Mouse (Mus musculus) MEL (cell line): ENCODE results near the gene Usp19. TPM values are rescaled to one million over a fixed set of nuclear protein-coding genes. Genes with fewer than 3 reads are reported as not detected.

Experiments used
- DNase-seq: peaks from one replicate; pipeline ENCODE4 v3.0.0; 2011; ENCODE audit warnings: low read depth, low spot score
- H3K27ac ChIP-seq: 2 replicates; pipeline ENCODE4 v1.5.1; 2012; ENCODE audit warnings: low read depth, mild to moderate bottlenecking, control low read depth, low read length, moderate library complexity; ENCODE audit not compliant: control insufficient read depth
- H3K27me3 ChIP-seq, 2 experiments: fragments of 150-350 bp in 1 of 2; sonication (generic) in 1 of 2; 2 replicates each; pipeline ENCODE4 v1.6.1; 2012; ENCODE audit warnings: low read length in 2 of 2, mild to moderate bottlenecking in 2 of 2, improper control_type of control experiment in 1 of 2, moderate library complexity in 1 of 2; ENCODE audit not compliant: insufficient read depth in 2 of 2, control insufficient read depth in 1 of 2
- H3K36me3 ChIP-seq, 2 experiments: 2 replicates each; pipeline ENCODE4 v1.6.1; 2012 to 2014; ENCODE audit warnings: low read length in 2 of 2, improper control_type of control experiment in 1 of 2, inconsistent platforms in 1 of 2, mild to moderate bottlenecking in 1 of 2; ENCODE audit not compliant: insufficient read depth in 2 of 2, control insufficient read depth in 1 of 2
- H3K4me1 ChIP-seq, 2 experiments: fragments of 150-350 bp in 1 of 2; sonication (generic) in 1 of 2; 2 replicates each; pipeline ENCODE4 v1.6.1; 2012; ENCODE audit warnings: low read length in 2 of 2, improper control_type of control experiment in 1 of 2, mild to moderate bottlenecking in 1 of 2; ENCODE audit not compliant: insufficient read depth in 2 of 2, control insufficient read depth in 1 of 2
- H3K4me3 ChIP-seq, 2 experiments: fragments of 150-350 bp in 1 of 2; sonication (generic) in 1 of 2; 2 replicates each; pipeline ENCODE4 v1.5.1; 2012; ENCODE audit warnings: low read depth in 2 of 2, low read length in 2 of 2, mild to moderate bottlenecking in 2 of 2, moderate library complexity in 2 of 2, control low read depth in 1 of 2, improper control_type of control experiment in 1 of 2; ENCODE audit not compliant: control insufficient read depth in 1 of 2, insufficient read depth in 1 of 2
- H3K79me2 ChIP-seq: 2 replicates; pipeline ENCODE4 v1.6.1; 2012; ENCODE audit warnings: mild to moderate bottlenecking, low read length, moderate library complexity; ENCODE audit not compliant: control insufficient read depth, poor library complexity, insufficient read depth
- H3K9ac ChIP-seq: 2 replicates; pipeline ENCODE4 v1.6.1; 2012; ENCODE audit warnings: low read depth, mild to moderate bottlenecking, control low read depth, low read length, moderate library complexity; ENCODE audit not compliant: control insufficient read depth, poor library complexity, severe bottlenecking
- H3K9me3 ChIP-seq: fragments of 150-350 bp; sonication (generic); replicated peaks from 2 replicates; pipeline ENCODE4 v1.6.1; 2012; ENCODE audit warnings: mild to moderate bottlenecking, low read length, improper control_type of control experiment, moderate library complexity; ENCODE audit not compliant: insufficient read depth
- BHLHE40 ChIP-seq: IDR thresholded peaks from 2 replicates; pipeline ENCODE4 v1.6.1; 2012; ENCODE audit warnings: low read depth, mild to moderate bottlenecking, inconsistent platforms, low read length, improper control_type of control experiment, borderline replicate concordance
- CHD1 ChIP-seq: IDR thresholded peaks from 2 replicates; pipeline ENCODE4 v1.6.1; 2012; ENCODE audit warnings: low read depth, mild to moderate bottlenecking, inconsistent platforms, low read length, improper control_type of control experiment
- CHD2 ChIP-seq: IDR thresholded peaks from 2 replicates; pipeline ENCODE4 v1.6.1; 2011; ENCODE audit warnings: low read length, improper control_type of control experiment
- CTCF ChIP-seq, 3 experiments: IDR thresholded peaks in 2 of 3; conservative IDR thresholded peaks in 1 of 3; 2 replicates each; pipeline ENCODE4 v1.5.1; 2011 to 2012; ENCODE audit warnings: low read length in 3 of 3, low read depth in 2 of 3, mild to moderate bottlenecking in 2 of 3, improper control_type of control experiment in 1 of 3, inconsistent platforms in 1 of 3, mixed read lengths in 1 of 3, moderate library complexity in 1 of 3; ENCODE audit not compliant: control insufficient read depth in 1 of 3, insufficient read depth in 1 of 3, poor library complexity in 1 of 3, severe bottlenecking in 1 of 3
- E2F4 ChIP-seq: IDR thresholded peaks from 2 replicates; pipeline ENCODE4 v1.6.1; 2011; ENCODE audit warnings: low read depth, low read length, improper control_type of control experiment, borderline replicate concordance
- ELF1 ChIP-seq: IDR thresholded peaks from 2 replicates; pipeline ENCODE4 v1.6.1; 2014; ENCODE audit warnings: low read depth, mild to moderate bottlenecking, inconsistent platforms, low read length, improper control_type of control experiment, moderate library complexity
- EP300 ChIP-seq, 2 experiments: IDR thresholded peaks; 2 replicates each; pipeline ENCODE4 v1.6.1; 2011; ENCODE audit warnings: improper control_type of control experiment in 2 of 2, low read length in 2 of 2, low read depth in 1 of 2, mild to moderate bottlenecking in 1 of 2
- ETS1 ChIP-seq: IDR thresholded peaks from 2 replicates; pipeline ENCODE4 v1.6.1; 2012; ENCODE audit warnings: low read depth, mild to moderate bottlenecking, inconsistent platforms, low read length, improper control_type of control experiment, moderate library complexity
- GABPA ChIP-seq: IDR thresholded peaks from 2 replicates; pipeline ENCODE4 v1.6.1; 2012; ENCODE audit warnings: low read depth, mild to moderate bottlenecking, inconsistent platforms, low read length, improper control_type of control experiment, moderate library complexity
- GATA1 ChIP-seq: IDR thresholded peaks from 2 replicates; pipeline ENCODE4 v1.6.1; 2011; ENCODE audit warnings: low read depth, low read length, improper control_type of control experiment
- JUND ChIP-seq: IDR thresholded peaks from 2 replicates; pipeline ENCODE4 v1.6.1; 2011; ENCODE audit warnings: low read depth, mild to moderate bottlenecking, improper control_type of control experiment, low read length
- MAFK ChIP-seq: IDR thresholded peaks from 2 replicates; pipeline ENCODE4 v1.6.1; 2011; ENCODE audit warnings: low read depth, mild to moderate bottlenecking, low read length, improper control_type of control experiment, borderline replicate concordance
- MAX ChIP-seq: IDR thresholded peaks from 2 replicates; pipeline ENCODE4 v1.6.1; 2011; ENCODE audit warnings: low read length, improper control_type of control experiment
- MAZ ChIP-seq: IDR thresholded peaks from 2 replicates; pipeline ENCODE4 v1.6.1; 2012; ENCODE audit warnings: low read depth, mild to moderate bottlenecking, inconsistent platforms, low read length, improper control_type of control experiment
- MXI1 ChIP-seq: IDR thresholded peaks from 2 replicates; pipeline ENCODE4 v1.6.1; 2011; ENCODE audit warnings: mild to moderate bottlenecking, low read depth, low read length, improper control_type of control experiment
- MYB ChIP-seq: IDR thresholded peaks from 2 replicates; pipeline ENCODE4 v1.6.1; 2011; ENCODE audit warnings: mild to moderate bottlenecking, low read depth, low read length, improper control_type of control experiment
- MYC ChIP-seq: IDR thresholded peaks from 2 replicates; pipeline ENCODE4 v1.6.1; 2011; ENCODE audit warnings: low read depth, mild to moderate bottlenecking, low read length, improper control_type of control experiment, moderate library complexity
- POLR2AphosphoS2 ChIP-seq: IDR thresholded peaks from 2 replicates; pipeline ENCODE4 v1.6.1; 2011; ENCODE audit warnings: low read length, improper control_type of control experiment
- POLR2AphosphoS5 ChIP-seq: IDR thresholded peaks from 2 replicates; pipeline ENCODE4 v1.6.1; 2012; ENCODE audit warnings: low read depth, borderline replicate concordance, mild to moderate bottlenecking, inconsistent platforms, low read length, moderate library complexity, mixed read lengths
- RAD21 ChIP-seq: IDR thresholded peaks from 2 replicates; pipeline ENCODE4 v1.6.1; 2011; ENCODE audit warnings: mild to moderate bottlenecking, low read depth, low read length, improper control_type of control experiment
- RCOR1 ChIP-seq: IDR thresholded peaks from 2 replicates; pipeline ENCODE4 v1.6.1; 2012; ENCODE audit warnings: low read depth, mild to moderate bottlenecking, inconsistent platforms, low read length, improper control_type of control experiment
- TBP ChIP-seq: IDR thresholded peaks from 2 replicates; pipeline ENCODE4 v1.8.0; 2011; ENCODE audit warnings: low read depth, low read length, improper control_type of control experiment
- TCF12 ChIP-seq: IDR thresholded peaks from 2 replicates; pipeline ENCODE4 v1.6.1; 2014; ENCODE audit warnings: low read depth, mild to moderate bottlenecking, inconsistent platforms, low read length, improper control_type of control experiment, moderate library complexity
- UBTF ChIP-seq: IDR thresholded peaks from 2 replicates; pipeline ENCODE4 v1.6.1; 2012; ENCODE audit warnings: low read depth, mild to moderate bottlenecking, inconsistent platforms, low read length, improper control_type of control experiment, moderate library complexity, borderline replicate concordance; ENCODE audit not compliant: insufficient read depth
- USF1 ChIP-seq: IDR thresholded peaks from 2 replicates; pipeline ENCODE4 v1.6.1; 2014; ENCODE audit warnings: low read depth, mild to moderate bottlenecking, inconsistent platforms, low read length, improper control_type of control experiment, moderate library complexity
- USF2 ChIP-seq, 2 experiments: IDR thresholded peaks; 2 replicates each; pipeline ENCODE4 v1.6.1; 2011 to 2012; ENCODE audit warnings: improper control_type of control experiment in 2 of 2, low read length in 2 of 2, borderline replicate concordance in 1 of 2, inconsistent platforms in 1 of 2, low read depth in 1 of 2, mild to moderate bottlenecking in 1 of 2; ENCODE audit not compliant: insufficient read depth in 1 of 2
- ZC3H11A ChIP-seq: IDR thresholded peaks from 2 replicates; pipeline ENCODE4 v1.6.1; 2012; ENCODE audit warnings: low read depth, mild to moderate bottlenecking, inconsistent platforms, low read length, improper control_type of control experiment
- ZKSCAN1 ChIP-seq: IDR thresholded peaks from 2 replicates; pipeline ENCODE4 v1.6.1; 2012; ENCODE audit warnings: low read depth, mild to moderate bottlenecking, inconsistent platforms, low read length, improper control_type of control experiment, moderate library complexity
- polyA plus RNA-seq, 2 experiments: library from polyadenylated mRNA; stranded (reverse) in 1 of 2; unstranded in 1 of 2; fragments of >175 nt in 1 of 2; fragments of >200 nt in 1 of 2; gene quantifications; 2 replicates each; pipeline versions ENCODE4 v1.2.1 to v1.2.4; 2012; ENCODE audit warnings: low replicate concordance in 2 of 2, low read depth in 1 of 2; ENCODE audit not compliant: insufficient read length in 2 of 2, insufficient read depth in 1 of 2, missing spikeins in 1 of 2
- total RNA-seq: library from RNA; depleted of rRNA; stranded (reverse); fragments of 300-350 nt; gene quantifications from 2 replicates; pipeline ENCODE4 v1.2.3, GENCODE M21; 2012

The Usp19 gene
- total and polyA plus RNA-seq, 3 experiments = 76.1 to 162 TPM; not detected in 1

- DNase-seq = no peak
- Histone ChIP-seq H3K36me3 (no peaks in the 10 kb centered on the region), H3K79me2 (no peaks in the 10 kb centered on the region), H3K9ac (no peak overlapping the region), H3K9me3 (no peaks in the 10 kb centered on the region), H3K27me3 (no peaks in the 10 kb centered on the region), H3K27ac (no peak overlapping the region), H3K4me1 (no peaks in the 10 kb centered on the region), H3K4me3 (no peak overlapping the region)
- TF ChIP-seq MAFK (no peak), RCOR1 (no peak), BHLHE40 (no peak), JUND (no peak), ETS1 (no peak), GATA1 (no peak), TBP (no peak), MAZ (no peak), MXI1 (no peak), CHD2 (no peak), ZC3H11A (no peak), MAX (no peak), CTCF (IDR thresholded peaks at IDR 0.05 in 2 of 3, conservative IDR thresholded peaks at IDR 0.05 in 1 of 3; ENCODE audit: control insufficient read depth in 1 of 3, insufficient read depth in 1 of 3, low read depth in 2 of 3, low read length in 3 of 3, poor library complexity in 1 of 3, severe bottlenecking in 1 of 3) (no peak), ELF1 (no peak), POLR2AphosphoS5 (no peak), EP300 (IDR thresholded peaks at IDR 0.05; ENCODE audit: low read depth in 1 of 2, low read length in 2 of 2) (no peak), USF2 (IDR thresholded peaks at IDR 0.05; ENCODE audit: borderline replicate concordance in 1 of 2, insufficient read depth in 1 of 2, low read depth in 1 of 2, low read length in 2 of 2) (no peak), ZKSCAN1 (no peak)
Observed at GRCm38 (mm10) chr9:108469430-108469829, 21.0 kb upstream of the Usp19 start.

GRCm38 (mm10) chr9:108469845-108470244 is 20.6 kb upstream of the Usp19 start:
- Histone ChIP-seq H3K9me3 (no peaks in the 10 kb centered on the region), H3K27ac (no peak overlapping the region), H3K36me3 (no peaks in the 10 kb centered on the region), H3K9ac (no peak overlapping the region), H3K27me3 (no peaks in the 10 kb centered on the region), H3K4me3 (no peak overlapping the region), H3K4me1 (no peaks in the 10 kb centered on the region), H3K79me2 (no peaks in the 10 kb centered on the region)
- no peak for DNase-seq
- TF ChIP-seq MYC (no peak), RCOR1 (no peak), E2F4 (no peak), USF2 (IDR thresholded peaks at IDR 0.05; ENCODE audit: borderline replicate concordance in 1 of 2, insufficient read depth in 1 of 2, low read depth in 1 of 2, low read length in 2 of 2) (no peak), POLR2AphosphoS2 (no peak), ELF1 (no peak), GABPA (no peak), TCF12 (no peak), TBP (no peak), MYB (no peak), ZKSCAN1 (no peak), CTCF (IDR thresholded peaks at IDR 0.05 in 2 of 3, conservative IDR thresholded peaks at IDR 0.05 in 1 of 3; ENCODE audit: control insufficient read depth in 1 of 3, insufficient read depth in 1 of 3, low read depth in 2 of 3, low read length in 3 of 3, poor library complexity in 1 of 3, severe bottlenecking in 1 of 3) (no peak), UBTF (no peak), MXI1 (no peak), USF1 (no peak), MAZ (no peak), RAD21 (no peak), CHD2 (no peak), CHD1 (no peak), POLR2AphosphoS5 (no peak)
